ENCODE assay signal across 10 mouse cellular contexts in genomic region chr14:25564577-25564976, GRCm38 (mm10).
DNase-seq lines count a peak whose midpoint lies in the region; ATAC-seq and TF ChIP-seq lines count a peak whose summit lies in the region.
"Had no signal": no experiment of that assay in that cellular context is flagged by ENCODE, and none has a peak within 500 bp of the region (broad histone marks: within the 10 kb centered on the region; RNA-seq: fewer than 3 reads in every experiment).

No protein-coding gene starts in this region.

- intact Hi-C loops in gastrocnemius, adult 2 months (cut with DNase I), result loop anchor here (5.0 to 10.0 kb wide), 4 partner anchors 37 to 1070 kb away; no protein-coding TSS in a partner anchor

- ATAC-seq in lung, embryonic 14.5 days (ENCODE audit: insufficient read depth), result no peak
- 0 out of 2 replicates have a peak, but pooled peaks have one; percentile 35 for ATAC-seq in hindbrain, embryonic 16.5 days
- ATAC-seq in stomach, embryonic 14.5 days (ENCODE audit: insufficient number of reproducible peaks, insufficient read depth, low FRiP score, low read depth), result no peak

- H3K27ac ChIP-seq in gastrocnemius, adult 2 months, result peak overlapping the region; percentile 46
- peak overlapping the region; percentile 48; the same call in 1 of the 2 replicates for H3K27ac ChIP-seq in lung, embryonic 14.5 days (ENCODE audit: low read depth)
- peak overlapping the region; percentile 41 for H3K27ac ChIP-seq in hindbrain, embryonic 16.5 days (ENCODE audit: low read depth, low read length)
- H3K27ac ChIP-seq in stomach, embryonic 14.5 days (ENCODE audit: low read length), result peak overlapping the region; percentile 56; the same call in 1 of the 2 replicates

- H3K27me3 ChIP-seq in lung, embryonic 14.5 days (ENCODE audit: insufficient read depth, low read length), result no peaks in the 10 kb centered on the region
- H3K27me3 ChIP-seq in hindbrain, embryonic 16.5 days (replicated peaks; ENCODE audit: control insufficient read depth, insufficient read depth, low read length), result no peaks in the 10 kb centered on the region
- H3K27me3 ChIP-seq in stomach, embryonic 14.5 days (ENCODE audit: control insufficient read depth, insufficient read depth, low read length), result no peaks in the 10 kb centered on the region

- WGBS in lung, embryonic 14.5 days, result 54% methylated on average over 8 of the region's 8 CpGs
- 41% methylated on average over 8 of the region's 8 CpGs for WGBS in hindbrain, embryonic 16.5 days
- 61% methylated on average over 8 of the region's 8 CpGs for WGBS in stomach, embryonic 14.5 days

- H3K9ac ChIP-seq in lung, embryonic 14.5 days, result no peak overlapping the region
- H3K9ac ChIP-seq in hindbrain, embryonic 16.5 days (ENCODE audit: low read depth, low read length), result no peak overlapping the region
- no peak overlapping the region for H3K9ac ChIP-seq in stomach, embryonic 14.5 days (replicated peaks; ENCODE audit: low read depth, low read length)

- H3K9me3 ChIP-seq in lung, embryonic 14.5 days (ENCODE audit: low read depth, low read length), result no peaks in the 10 kb centered on the region
- no peaks in the 10 kb centered on the region for H3K9me3 ChIP-seq in hindbrain, embryonic 16.5 days (ENCODE audit: control insufficient read depth, low read length)
- H3K9me3 ChIP-seq in stomach, embryonic 14.5 days (ENCODE audit: control insufficient read depth, low read depth, low read length), result no peaks in the 10 kb centered on the region

- H3K36me3 ChIP-seq in lung, embryonic 14.5 days (ENCODE audit: insufficient read depth), result no peaks in the 10 kb centered on the region
- no peaks in the 10 kb centered on the region for H3K36me3 ChIP-seq in hindbrain, embryonic 16.5 days (ENCODE audit: control insufficient read depth, insufficient read depth, low read length)
- H3K36me3 ChIP-seq in stomach, embryonic 14.5 days (ENCODE audit: control insufficient read depth, insufficient read depth, low read length), result 0 out of 2 replicates have a peak, but pooled peaks cover 6% of the 10 kb centered on the region

- DNase-seq in gastrocnemius, adult 2 months, result no peak
- no peak for DNase-seq in gastrocnemius, postnatal 10 days
- DNase-seq in lung, embryonic 14.5 days, result no peak
- DNase-seq in lung, postnatal 25 days (ENCODE audit: low spot score), result no peak
- no peak for DNase-seq in thymus, adult 18-20 months
- no peak for DNase-seq in frontal cortex, postnatal 36 days (ENCODE audit: low spot score in 2 of 2)
- DNase-seq: liver had no signal

- no peak overlapping the region for H3K4me2 ChIP-seq in lung, embryonic 14.5 days
- no peak overlapping the region for H3K4me2 ChIP-seq in hindbrain, embryonic 16.5 days (ENCODE audit: low read length)
- no peak overlapping the region for H3K4me2 ChIP-seq in stomach, embryonic 14.5 days (replicated peaks; ENCODE audit: low read depth, low read length)

- 0 out of 2 replicates have a peak, but pooled peaks cover 3% of the 10 kb centered on the region for H3K4me1 ChIP-seq in lung, embryonic 14.5 days (ENCODE audit: insufficient read depth)
- peaks cover 30% of the 10 kb centered on the region for H3K4me1 ChIP-seq in hindbrain, embryonic 16.5 days (ENCODE audit: control insufficient read depth, insufficient read depth, low read depth, low read length)
- peaks cover 32% of the 10 kb centered on the region for H3K4me1 ChIP-seq in stomach, embryonic 14.5 days (ENCODE audit: control insufficient read depth, insufficient read depth, low read length)

- TF ChIP-seq CTCF in gastrocnemius, adult 2 months (IDR thresholded peaks at IDR 0.05), result no peak
- TF ChIP-seq CTCF in lung, embryonic 14.5 days (IDR thresholded peaks at IDR 0.05; ENCODE audit: low read depth), result no peak

- no peak overlapping the region for H3K4me3 ChIP-seq in gastrocnemius, adult 2 months
- H3K4me3 ChIP-seq in lung, embryonic 14.5 days (ENCODE audit: low read depth, low read length), result no peak overlapping the region
- H3K4me3 ChIP-seq in hindbrain, embryonic 16.5 days (ENCODE audit: low read length), result no peak overlapping the region
- no peak overlapping the region for H3K4me3 ChIP-seq in stomach, embryonic 14.5 days (ENCODE audit: low read depth, low read length)
- H3K4me3 ChIP-seq: megakaryocyte, embryonic 14.5 days had no signal
